Mouse (Mus musculus): Measurements from ENCODE around the gene Fcamr. TPM values are rescaled to one million over a fixed set of nuclear protein-coding genes. Genes with fewer than 3 reads are reported as not detected.
A peak's percentile ranks its signal among the peaks of the same experiment; 100 is the strongest.

Gene Fcamr
- total and polyA plus RNA-seq, 2 experiments from 2014 or later = not detected

DNA sequence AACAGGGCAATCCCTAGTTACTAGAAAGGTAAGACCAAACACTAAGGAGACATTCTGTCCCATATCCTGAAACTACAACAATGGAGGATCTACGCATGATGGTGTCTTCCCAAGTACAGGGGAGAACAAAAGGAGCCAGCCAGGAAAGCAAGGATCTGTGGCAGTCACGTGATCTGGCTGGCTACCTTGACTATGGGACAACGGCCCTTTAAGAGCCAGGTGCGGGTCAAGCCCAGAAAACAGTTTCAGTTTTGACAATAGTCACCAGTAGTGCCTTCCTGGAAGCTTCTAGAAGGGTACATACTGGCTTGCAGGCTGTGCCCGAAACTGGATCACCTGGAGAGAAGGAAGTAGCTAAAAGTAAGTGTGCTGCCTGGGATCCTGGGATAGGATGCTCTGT, 25.7 kb downstream of the Fcamr start, which contains the start of gene Pigr:
Gene Pigr, plus strand, starts transcription at position 237 of the 400 bp plus-strand sequence.
- ATAC-seq (ENCODE audit: low FRiP score) (no peak), DNase-seq (ENCODE audit: low spot score) (no peak)
- no peak for TF ChIP-seq CTCF (IDR thresholded peaks at IDR 0.05)
- H3K27me3 ChIP-seq (ENCODE audit: insufficient read depth, low read length) = no peaks in the 10 kb centered on the region
- H3K27ac ChIP-seq (ENCODE audit: low read depth, low read length) = no peak within 1 kb of the TSS
- H3K4me2 ChIP-seq (ENCODE audit: low read depth, low read length, poor library complexity, severe bottlenecking) = no peak within 1 kb of the TSS
- no peak within 1 kb of the TSS for H3K9ac ChIP-seq (replicated peaks; ENCODE audit: low read length, poor library complexity, severe bottlenecking)
- H3K36me3 ChIP-seq (ENCODE audit: insufficient read depth, low read length) = no peaks in the 10 kb centered on the region
- WGBS = 91% methylated on average over 5 of the region's 5 CpGs
- H3K4me3 ChIP-seq (ENCODE audit: low read depth, low read length) = no peak within 1 kb of the TSS
- no peaks in the 10 kb centered on the region for H3K4me1 ChIP-seq (ENCODE audit: insufficient read depth, low read length)
- no peaks in the 10 kb centered on the region for H3K9me3 ChIP-seq (ENCODE audit: low read length)

- WGBS = 79% methylated on average over 4 of the region's 4 CpGs
- no peak overlapping the region for H3K9ac ChIP-seq (replicated peaks; ENCODE audit: low read length, poor library complexity, severe bottlenecking)
- no peaks in the 10 kb centered on the region for H3K9me3 ChIP-seq (ENCODE audit: low read length)
- no peak overlapping the region for H3K4me3 ChIP-seq (ENCODE audit: low read depth, low read length)
- no peaks in the 10 kb centered on the region for H3K4me1 ChIP-seq (ENCODE audit: insufficient read depth, low read length)
- H3K27ac ChIP-seq (ENCODE audit: low read depth, low read length) = no peak overlapping the region
- H3K4me2 ChIP-seq (ENCODE audit: low read depth, low read length, poor library complexity, severe bottlenecking) = no peak overlapping the region
- DNase-seq (ENCODE audit: low spot score) (no peak), ATAC-seq (ENCODE audit: low FRiP score) (no peak)
- no peak for TF ChIP-seq CTCF (IDR thresholded peaks at IDR 0.05)
- H3K27me3 ChIP-seq (ENCODE audit: insufficient read depth, low read length) = no peaks in the 10 kb centered on the region
- H3K36me3 ChIP-seq (ENCODE audit: insufficient read depth, low read length) = no peaks in the 10 kb centered on the region
Measured at GRCm38 (mm10) chr1:130828656-130829055, 28.0 kb downstream of the Fcamr start.

DNA sequence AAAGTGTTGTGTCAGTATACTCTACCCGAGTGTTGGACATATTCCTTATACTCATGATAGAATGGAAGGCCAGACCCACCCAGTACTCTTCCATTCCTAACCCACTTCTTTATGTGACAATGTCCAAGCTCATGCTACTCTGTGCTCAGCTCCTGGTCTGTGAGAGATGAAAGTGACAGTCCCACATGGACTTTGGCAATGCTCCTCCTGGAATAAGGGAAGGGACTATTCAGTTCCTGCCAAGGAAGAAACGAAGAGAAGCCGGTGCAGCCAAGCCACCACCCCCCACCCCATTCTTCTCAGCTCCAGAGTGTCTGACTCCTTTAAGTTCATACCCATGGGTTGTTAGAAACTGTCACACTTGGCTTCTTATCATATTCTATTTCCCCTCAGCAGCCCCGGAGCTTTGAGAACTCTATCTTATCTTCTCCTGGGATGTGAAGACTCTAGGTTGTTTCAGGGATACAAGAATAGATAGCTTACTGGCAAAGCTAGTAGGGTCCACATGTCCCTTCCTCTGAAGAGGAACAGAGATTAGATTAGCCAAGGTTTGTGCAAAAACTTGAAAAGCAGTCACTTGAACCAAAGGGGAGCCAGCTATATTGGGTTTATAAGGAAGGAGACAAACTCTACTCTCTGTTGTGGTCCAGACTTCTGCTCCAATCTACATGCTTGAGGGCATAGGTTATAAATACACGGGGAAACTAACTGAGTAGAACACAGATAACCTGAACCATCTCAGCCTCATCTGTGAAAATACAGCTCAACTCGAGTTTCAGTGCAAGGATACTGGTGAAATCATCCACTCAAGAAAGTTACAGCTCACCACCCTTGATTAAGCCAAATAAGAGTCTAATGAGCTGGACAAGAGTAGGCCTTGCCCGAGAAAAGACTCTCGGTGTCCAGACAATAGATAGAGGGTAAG, 29.5 kb downstream of the Fcamr start:
- Histone ChIP-seq H3K27me3 (ENCODE audit: insufficient read depth, low read length) (no peaks in the 10 kb centered on the region), H3K4me1 (ENCODE audit: insufficient read depth, low read length) (no peaks in the 10 kb centered on the region), H3K27ac (ENCODE audit: low read depth, low read length) (no peak overlapping the region), H3K4me3 (ENCODE audit: low read depth, low read length) (no peak overlapping the region), H3K4me2 (ENCODE audit: low read depth, low read length, poor library complexity, severe bottlenecking) (no peak overlapping the region), H3K36me3 (ENCODE audit: insufficient read depth, low read length) (no peaks in the 10 kb centered on the region), H3K9me3 (ENCODE audit: low read length) (no peaks in the 10 kb centered on the region), H3K9ac (replicated peaks; ENCODE audit: low read length, poor library complexity, severe bottlenecking) (no peak overlapping the region)
- no peak for TF ChIP-seq CTCF (IDR thresholded peaks at IDR 0.05)
- 79% methylated on average over 8 of the region's 8 CpGs for WGBS
- no peak for ATAC-seq (ENCODE audit: low FRiP score)
- DNase-seq (ENCODE audit: low spot score) = peak; percentile 7

DNA sequence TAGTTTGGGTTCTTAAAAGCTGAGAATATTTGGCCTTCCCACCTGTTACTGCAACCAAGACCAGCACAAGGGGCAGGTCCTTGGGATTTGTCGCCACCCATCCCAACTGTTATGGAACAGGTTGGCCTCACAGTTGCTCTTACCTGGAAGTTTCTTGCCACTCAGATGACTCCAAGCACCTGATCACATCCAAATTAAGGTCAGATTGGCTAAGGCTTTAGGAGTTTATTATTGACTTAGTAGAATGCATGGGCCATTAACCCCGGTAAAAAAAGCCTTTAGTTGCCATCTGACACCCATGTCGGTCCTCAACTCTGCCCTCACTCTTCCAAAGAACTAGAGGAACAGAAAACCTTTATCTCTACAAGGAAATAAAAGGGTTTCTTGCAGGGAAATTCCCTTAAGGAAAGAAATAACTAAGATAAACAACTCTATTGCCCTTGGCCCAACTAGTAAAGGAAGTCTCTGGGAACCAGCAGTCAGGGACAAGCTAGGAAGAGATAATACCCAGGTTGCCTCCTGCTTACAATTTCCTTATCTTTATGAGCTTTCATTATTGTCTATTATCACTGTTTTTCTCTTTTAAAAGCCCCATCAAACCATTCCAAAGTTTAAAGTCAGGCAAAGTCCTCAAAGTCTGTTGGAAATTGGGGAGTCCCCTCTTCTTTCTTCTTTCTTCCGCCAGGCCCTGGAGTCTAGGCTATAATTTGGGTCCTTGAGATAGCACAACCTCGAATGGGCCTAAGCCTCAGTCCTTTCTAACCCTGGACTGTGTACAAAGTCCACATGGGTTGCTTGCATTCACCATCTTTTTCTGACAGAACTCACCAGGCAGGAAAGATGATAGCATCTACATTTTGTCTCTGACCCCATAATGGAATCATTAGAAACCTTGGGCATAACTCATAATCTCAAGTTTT, 31.8 kb downstream of the Fcamr start:
- no peak for DNase-seq (ENCODE audit: low spot score)
- no peak for ATAC-seq (ENCODE audit: low FRiP score)
- Histone ChIP-seq H3K9ac (replicated peaks; ENCODE audit: low read length, poor library complexity, severe bottlenecking) (no peak overlapping the region), H3K4me2 (ENCODE audit: low read depth, low read length, poor library complexity, severe bottlenecking) (no peak overlapping the region), H3K27ac (ENCODE audit: low read depth, low read length) (no peak overlapping the region), H3K9me3 (ENCODE audit: low read length) (no peaks in the 10 kb centered on the region), H3K36me3 (ENCODE audit: insufficient read depth, low read length) (no peaks in the 10 kb centered on the region), H3K4me3 (ENCODE audit: low read depth, low read length) (no peak overlapping the region), H3K27me3 (ENCODE audit: insufficient read depth, low read length) (no peaks in the 10 kb centered on the region), H3K4me1 (ENCODE audit: insufficient read depth, low read length) (no peaks in the 10 kb centered on the region)
- no peak for TF ChIP-seq CTCF (IDR thresholded peaks at IDR 0.05)
- WGBS = 81% methylated on average over 5 of the region's 5 CpGs

DNA sequence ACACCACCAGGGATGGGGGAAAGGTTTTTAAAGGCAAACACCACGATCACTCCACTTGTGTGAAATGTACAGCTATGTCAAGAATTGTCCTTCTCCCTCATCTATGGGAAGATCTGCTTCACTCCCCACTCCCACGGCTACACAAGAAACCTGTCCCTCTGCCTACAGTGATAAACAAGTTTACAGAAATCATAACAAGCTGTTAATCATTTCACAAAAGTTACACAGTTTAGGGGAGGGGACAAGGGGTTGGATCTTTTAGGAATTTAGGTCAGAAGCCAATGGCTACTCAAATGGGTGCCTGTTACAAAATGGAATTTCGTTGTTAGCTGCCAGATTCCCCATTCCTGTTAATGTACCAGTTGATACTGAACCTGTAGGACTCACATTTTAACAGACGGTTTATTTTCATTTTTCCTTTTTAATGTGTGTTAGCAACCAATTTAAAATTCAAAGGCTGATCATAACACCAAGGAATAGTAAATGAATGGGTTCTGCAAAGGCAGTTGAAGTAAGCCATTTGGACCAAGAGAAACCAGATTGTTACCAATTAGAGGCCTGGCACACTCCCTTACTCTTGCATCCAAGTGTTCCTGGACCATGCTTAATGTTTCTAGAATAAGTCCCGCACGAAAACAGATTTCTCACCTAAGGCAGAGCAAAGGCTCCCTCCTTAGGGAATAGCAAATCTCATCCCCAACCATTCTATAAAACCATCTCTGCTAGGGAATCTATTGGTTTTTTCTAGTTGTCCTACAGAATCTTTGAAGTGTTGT, 34.6 kb downstream of the Fcamr start:
- ATAC-seq (ENCODE audit: low FRiP score) (no peak), DNase-seq (ENCODE audit: low spot score) (peak; percentile 19)
- Histone ChIP-seq H3K27me3 (ENCODE audit: insufficient read depth, low read length) (no peaks in the 10 kb centered on the region), H3K9ac (replicated peaks; ENCODE audit: low read length, poor library complexity, severe bottlenecking) (no peak overlapping the region), H3K36me3 (ENCODE audit: insufficient read depth, low read length) (no peaks in the 10 kb centered on the region), H3K27ac (ENCODE audit: low read depth, low read length) (no peak overlapping the region), H3K4me2 (ENCODE audit: low read depth, low read length, poor library complexity, severe bottlenecking) (no peak overlapping the region), H3K9me3 (ENCODE audit: low read length) (no peaks in the 10 kb centered on the region), H3K4me1 (ENCODE audit: insufficient read depth, low read length) (no peaks in the 10 kb centered on the region), H3K4me3 (ENCODE audit: low read depth, low read length) (no peak overlapping the region)
- WGBS = 90% methylated on average over 6 of the region's 6 CpGs
- no peak for TF ChIP-seq CTCF (IDR thresholded peaks at IDR 0.05)
